Mouse (Mus musculus): Measurements from ENCODE around the gene Osbpl6.

DNA sequence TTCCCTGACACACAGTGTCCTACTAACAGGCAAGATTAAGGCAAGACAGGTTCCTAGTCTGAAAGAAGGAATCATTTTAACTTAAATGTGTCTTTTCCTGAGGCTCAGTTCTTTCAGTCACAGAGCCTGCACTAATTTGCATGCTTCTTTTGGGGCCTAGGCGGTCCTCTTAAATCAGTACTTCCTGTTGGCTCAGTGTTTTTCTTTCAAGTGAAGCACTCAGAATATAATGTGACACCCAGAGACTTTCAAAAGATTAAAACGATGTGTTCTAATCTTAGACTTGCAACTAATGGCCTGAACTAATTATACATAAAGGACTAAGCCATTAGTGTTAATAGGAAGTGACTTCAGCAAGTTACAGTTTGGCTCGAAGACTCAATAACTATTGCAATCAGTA is 23.0 kb downstream of the Osbpl6 start:
- TF ChIP-seq CTCF (IDR thresholded peaks at IDR 0.05; ENCODE audit: low read depth, low read length) (no peak), TAL1 (conservative IDR thresholded peaks at IDR 0.05; ENCODE audit: low read depth, low read length) (no peak), GATA1 (IDR thresholded peaks at IDR 0.05; ENCODE audit: borderline replicate concordance, low read length) (no peak), GATA2 (IDR thresholded peaks at IDR 0.05; ENCODE audit: borderline replicate concordance, low read depth, low read length) (no peak), POLR2AphosphoS5 (IDR thresholded peaks at IDR 0.05; ENCODE audit: insufficient replicate concordance, low read depth, low read length) (no peak)
